Mouse (Mus musculus) intestine, embryonic 15.5 days (tissue): ENCODE results near the gene Dennd2a. TPM values are rescaled to one million over a fixed set of nuclear protein-coding genes. Genes with fewer than 3 reads are reported as not detected.

Experiments
- ATAC-seq: fragments of 200-750 bp; cut with Nextera tagmentation; 2 replicates; pipeline ENCODE4 v1.8.0; 2017; ENCODE audit warnings: moderate TSS enrichment, moderate library complexity
- H3K27ac ChIP-seq: fragments of 300-500 bp; sonication (generic); 2 replicates; pipeline ENCODE4 v1.5.1; 2015; ENCODE audit warnings: mild to moderate bottlenecking, inconsistent platforms
- H3K27me3 ChIP-seq: fragments of 300-500 bp; sonication (generic); replicated peaks from 2 replicates; pipeline ENCODE4 v1.6.1; 2015; ENCODE audit warnings: inconsistent platforms
- H3K36me3 ChIP-seq: fragments of 300-500 bp; sonication (generic); 2 replicates; pipeline ENCODE4 v1.6.1; 2015; ENCODE audit warnings: inconsistent platforms
- H3K4me1 ChIP-seq: fragments of 300-500 bp; sonication (generic); replicated peaks from 2 replicates; pipeline ENCODE4 v1.6.1; 2015; ENCODE audit warnings: inconsistent platforms
- H3K4me2 ChIP-seq: fragments of 300-500 bp; sonication (generic); replicated peaks from 2 replicates; pipeline ENCODE4 v1.6.1; 2015; ENCODE audit warnings: mild to moderate bottlenecking, inconsistent platforms
- H3K4me3 ChIP-seq: fragments of 300-500 bp; sonication (generic); replicated peaks from 2 replicates; pipeline ENCODE4 v1.5.1; 2015; ENCODE audit warnings: inconsistent platforms
- H3K9ac ChIP-seq: fragments of 300-500 bp; sonication (generic); 2 replicates; pipeline ENCODE4 v1.6.1; 2015; ENCODE audit warnings: inconsistent platforms
- H3K9me3 ChIP-seq: fragments of 300-500 bp; sonication (generic); 2 replicates; pipeline ENCODE4 v1.6.1; 2016; ENCODE audit warnings: inconsistent platforms
- WGBS: fragments of 180-500 bp; shearing (Covaris S2); methylation state at CpG from one replicate; pipeline ENCODE4 v1.1.7; 2015; 5-methylcytosine and 5-hydroxymethylcytosine counted together
- polyA plus RNA-seq: library from polyadenylated mRNA; unstranded; fragments of >200 nt; fragmentation: Nextera tagmentation; extraction: Ambion mirVana; gene quantifications from 2 replicates; pipeline ENCODE4 v1.2.1, GENCODE M21; 2015

The Dennd2a gene
- 11.7 and 12.3 TPM in 2 replicates for polyA plus RNA-seq

DNA sequence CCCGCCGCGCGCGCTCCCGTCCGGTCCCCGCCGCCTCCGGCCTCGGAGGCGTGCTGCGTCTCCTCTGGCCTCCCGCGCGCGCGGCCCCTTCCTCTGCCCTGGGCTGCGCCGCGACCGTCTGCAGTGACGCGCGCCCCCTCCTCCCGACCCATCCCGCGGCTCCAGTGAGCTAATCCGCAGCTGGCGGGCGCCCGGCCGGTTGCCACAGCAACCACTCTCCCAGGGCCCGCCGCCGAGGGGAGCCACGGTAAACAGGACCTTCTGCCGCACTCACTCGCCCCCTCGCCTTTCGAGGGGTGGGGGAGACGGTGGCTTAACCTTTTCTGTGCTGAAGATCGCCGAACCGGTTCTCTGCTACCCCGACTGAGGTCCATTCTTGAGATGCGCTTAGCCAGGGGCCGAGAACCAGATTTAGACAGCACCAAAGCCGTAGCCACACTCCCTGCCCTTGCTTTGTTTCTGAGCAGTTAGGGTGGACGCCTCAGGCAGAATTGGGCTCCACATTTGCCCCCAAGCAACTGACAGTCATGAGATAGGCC lies at the start of gene Dennd2a:
TSS of gene Dennd2a (minus strand) at position 145 of the 539 bp plus-strand sequence.
- peak within 1 kb of the TSS; percentile 89 for H3K27ac ChIP-seq
- H3K9me3 ChIP-seq: no peaks in the 10 kb centered on the region
- H3K27me3 ChIP-seq: no peaks in the 10 kb centered on the region
- under 1% methylated on average over 47 of the region's 50 CpGs for WGBS
- peak within 1 kb of the TSS; percentile 82 for H3K4me2 ChIP-seq
- peak within 1 kb of the TSS; percentile 80 for H3K4me3 ChIP-seq
- no peaks in the 10 kb centered on the region for H3K36me3 ChIP-seq
- H3K9ac ChIP-seq: peak within 1 kb of the TSS; percentile 87
- peaks cover 22% of the 10 kb centered on the region for H3K4me1 ChIP-seq
- ATAC-seq: peak; percentile 90

GRCm38 (mm10) chr6:39607365-39607764 lies 49.7 kb upstream of the Dennd2a start:
- Histone ChIP-seq H3K9me3 (no peaks in the 10 kb centered on the region), H3K4me3 (no peak overlapping the region), H3K9ac (no peak overlapping the region), H3K4me1 (0 out of 2 replicates have a peak, but pooled peaks cover 3% of the 10 kb centered on the region), H3K27me3 (no peaks in the 10 kb centered on the region), H3K36me3 (no peaks in the 10 kb centered on the region), H3K27ac (no peak overlapping the region), H3K4me2 (no peak overlapping the region)
- peak; percentile 71; the same call in 1 of the 2 replicates for ATAC-seq
- 46% methylated on average over 5 of the region's 5 CpGs for whole genome bisulfite sequencing

GRCm38 (mm10) chr6:39606862-39607261 lies 49.2 kb upstream of the Dennd2a start:
- H3K27me3 ChIP-seq: no peaks in the 10 kb centered on the region
- H3K4me2 ChIP-seq: no peak overlapping the region
- H3K4me3 ChIP-seq: no peak overlapping the region
- H3K36me3 ChIP-seq: no peaks in the 10 kb centered on the region
- H3K27ac ChIP-seq: no peak overlapping the region
- H3K9ac ChIP-seq: no peak overlapping the region
- H3K4me1 ChIP-seq: 0 out of 2 replicates have a peak, but pooled peaks cover 3% of the 10 kb centered on the region
- WGBS: 54% methylated on average over 3 of the region's 3 CpGs
- H3K9me3 ChIP-seq: no peaks in the 10 kb centered on the region
- no peak; the same call in 1 of the 2 replicates for ATAC-seq

DNA sequence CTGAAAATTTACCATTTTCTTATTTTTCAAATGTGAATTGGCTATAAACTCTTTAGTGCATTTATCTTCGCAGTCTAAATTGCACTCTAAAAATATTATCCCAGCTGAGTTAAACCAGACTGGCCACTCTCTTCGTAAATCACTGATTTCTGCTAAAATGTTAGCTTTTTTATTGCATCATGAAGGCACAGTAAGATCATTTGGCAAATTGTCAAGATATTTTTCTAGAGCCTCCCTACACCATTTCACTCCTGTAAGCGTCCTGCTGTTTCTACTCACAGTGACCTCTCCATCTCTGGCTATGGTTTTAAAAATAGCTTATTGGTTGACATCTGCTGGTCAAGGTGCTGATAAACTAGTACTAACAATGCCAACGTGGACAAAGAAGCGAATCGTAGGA lies 48.4 kb upstream of the Dennd2a start:
- 62% methylated on average over 6 of the region's 6 CpGs for WGBS
- no peaks in the 10 kb centered on the region for H3K36me3 ChIP-seq
- no peak overlapping the region for H3K9ac ChIP-seq
- ATAC-seq: no peak
- H3K9me3 ChIP-seq: no peaks in the 10 kb centered on the region
- no peaks in the 10 kb centered on the region for H3K27me3 ChIP-seq
- no peak overlapping the region for H3K27ac ChIP-seq
- H3K4me1 ChIP-seq: 0 out of 2 replicates have a peak, but pooled peaks cover 3% of the 10 kb centered on the region
- H3K4me3 ChIP-seq: no peak overlapping the region
- no peak overlapping the region for H3K4me2 ChIP-seq

DNA sequence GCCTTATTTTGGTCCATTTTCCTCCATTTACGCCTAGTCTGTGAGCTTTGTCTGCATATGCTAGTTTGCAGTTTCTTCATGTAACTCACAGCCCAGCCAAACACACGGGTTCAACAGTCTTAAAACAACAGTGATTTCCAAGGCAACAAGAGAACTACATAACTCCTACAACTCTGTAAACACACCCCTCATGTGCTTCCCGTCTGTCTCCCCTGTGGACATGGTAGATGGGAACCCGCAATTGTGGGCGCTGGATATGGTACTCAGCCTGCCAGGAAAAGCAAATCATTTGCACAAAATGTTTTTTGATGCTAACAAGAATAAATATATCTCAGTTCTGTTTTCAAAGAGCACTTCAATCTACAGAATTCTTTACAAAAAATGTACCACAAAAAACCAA lies 46.9 kb upstream of the Dennd2a start:
- Histone ChIP-seq H3K27ac (no peak overlapping the region), H3K4me2 (no peak overlapping the region), H3K4me3 (no peak overlapping the region), H3K27me3 (no peaks in the 10 kb centered on the region), H3K9ac (no peak overlapping the region), H3K9me3 (no peaks in the 10 kb centered on the region), H3K36me3 (peaks cover 10% of the 10 kb centered on the region), H3K4me1 (0 out of 2 replicates have a peak, but pooled peaks cover 3% of the 10 kb centered on the region)
- 72% methylated on average over 5 of the region's 5 CpGs for WGBS
- no peak for ATAC-seq

- WGBS: 82% methylated on average over 3 of the region's 3 CpGs
- no peak overlapping the region for H3K4me2 ChIP-seq
- H3K27ac ChIP-seq: no peak overlapping the region
- H3K36me3 ChIP-seq: peaks cover 18% of the 10 kb centered on the region
- H3K9ac ChIP-seq: no peak overlapping the region
- 0 out of 2 replicates have a peak, but pooled peaks cover under 1% of the 10 kb centered on the region for H3K4me1 ChIP-seq
- H3K27me3 ChIP-seq: no peaks in the 10 kb centered on the region
- no peak overlapping the region for H3K4me3 ChIP-seq
- ATAC-seq: no peak
- no peaks in the 10 kb centered on the region for H3K9me3 ChIP-seq
These were observed 44.2 kb upstream of the Dennd2a start for GRCm38 (mm10) chr6:39601828-39602227.

- ATAC-seq: no peak
- Histone ChIP-seq H3K9me3 (no peaks in the 10 kb centered on the region), H3K4me1 (no peaks in the 10 kb centered on the region), H3K36me3 (peaks cover 18% of the 10 kb centered on the region), H3K27ac (no peak overlapping the region), H3K4me3 (no peak overlapping the region), H3K4me2 (no peak overlapping the region), H3K27me3 (no peaks in the 10 kb centered on the region), H3K9ac (no peak overlapping the region)
- WGBS: 97% methylated on average over 3 of the region's 3 CpGs
These were observed 43.2 kb upstream of the Dennd2a start for GRCm38 (mm10) chr6:39600851-39601250.

- Histone ChIP-seq H3K9ac (peak within 1 kb of the TSS; percentile 92), H3K4me1 (peaks cover 6% of the 10 kb centered on the region)
- WGBS: under 1% methylated on average over 56 of the region's 56 CpGs
These were observed 34.9 kb upstream of the Dennd2a start, which contains the start of gene Ndufb2 for GRCm38 (mm10) chr6:39592401-39593214. TSS of gene Ndufb2 (plus strand) at chr6:39592574.

GRCm38 (mm10) chr6:39591481-39591880 lies 33.8 kb upstream of the Dennd2a start:
- no peaks in the 10 kb centered on the region for H3K27me3 ChIP-seq
- H3K27ac ChIP-seq: no peak overlapping the region
- 92% methylated on average over 4 of the region's 4 CpGs for WGBS
- peaks cover 9% of the 10 kb centered on the region; the same call in 1 of the 2 replicates for H3K36me3 ChIP-seq
- H3K9ac ChIP-seq: no peak overlapping the region
- ATAC-seq: no peak
- no peak overlapping the region for H3K4me3 ChIP-seq
- peaks cover 6% of the 10 kb centered on the region for H3K4me1 ChIP-seq
- no peak overlapping the region for H3K4me2 ChIP-seq
- no peaks in the 10 kb centered on the region for H3K9me3 ChIP-seq

More at GRCm38 (mm10) chr6:39592401-39593214, 34.9 kb upstream of the Dennd2a start, which contains the start of gene Ndufb2:
- Histone ChIP-seq H3K9me3 (no peaks in the 10 kb centered on the region), H3K27ac (peak within 1 kb of the TSS; percentile 95), H3K4me2 (peak within 1 kb of the TSS; percentile 91), H3K36me3 (peaks cover 5% of the 10 kb centered on the region; the same call in 1 of the 2 replicates), H3K4me3 (peak within 1 kb of the TSS; percentile 87), H3K27me3 (no peaks in the 10 kb centered on the region)
- peak; percentile 99 for ATAC-seq

DNA sequence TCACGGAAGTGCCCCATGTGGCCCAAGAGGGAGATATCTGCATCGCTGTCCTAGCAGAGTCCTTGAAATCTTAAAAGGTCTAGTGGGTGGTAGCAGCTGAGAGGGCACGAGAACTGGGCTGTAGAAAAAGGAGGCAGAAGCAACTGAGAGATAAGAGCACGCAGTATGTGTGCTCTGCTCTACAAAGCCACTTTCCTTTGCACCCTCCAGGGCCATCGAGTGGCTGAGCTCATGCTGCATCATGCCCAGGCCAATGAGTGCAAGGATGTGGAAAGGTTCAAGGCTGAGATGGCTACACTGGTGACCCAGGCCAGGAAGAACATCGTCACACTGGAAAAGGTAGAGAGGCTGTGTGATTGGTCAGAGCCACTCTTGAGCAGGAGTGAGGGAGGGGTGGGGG lies 27.9 kb upstream of the Dennd2a start, which contains the start of gene Gm42420:
TSS of gene Gm42420 (plus strand) at position 237 of the 400 bp plus-strand sequence.
- no peaks in the 10 kb centered on the region for H3K9me3 ChIP-seq
- no peak within 1 kb of the TSS for H3K9ac ChIP-seq
- no peak within 1 kb of the TSS for H3K4me2 ChIP-seq
- no peaks in the 10 kb centered on the region for H3K27me3 ChIP-seq
- no peak within 1 kb of the TSS for H3K4me3 ChIP-seq
- no peaks in the 10 kb centered on the region for H3K4me1 ChIP-seq
- WGBS: 89% methylated on average over 6 of the region's 6 CpGs
- no peak for ATAC-seq
- H3K36me3 ChIP-seq: peaks cover 14% of the 10 kb centered on the region; the same call in 1 of the 2 replicates
- no peak within 1 kb of the TSS for H3K27ac ChIP-seq

GRCm38 (mm10) chr6:39581087-39581784 lies 23.6 kb upstream of the Dennd2a start:
- no peaks in the 10 kb centered on the region for H3K4me1 ChIP-seq
- 83% methylated on average over 7 of the region's 7 CpGs for WGBS
- no peak overlapping the region for H3K27ac ChIP-seq
- no peaks in the 10 kb centered on the region for H3K27me3 ChIP-seq
- peaks cover 14% of the 10 kb centered on the region for H3K36me3 ChIP-seq
- no peak for ATAC-seq
- H3K4me2 ChIP-seq: no peak overlapping the region
- no peaks in the 10 kb centered on the region for H3K9me3 ChIP-seq
- no peak overlapping the region for H3K4me3 ChIP-seq
- H3K9ac ChIP-seq: no peak overlapping the region

GRCm38 (mm10) chr6:39580558-39580957 lies 22.9 kb upstream of the Dennd2a start:
- no peak overlapping the region for H3K4me2 ChIP-seq
- H3K4me3 ChIP-seq: no peak overlapping the region
- peaks cover 14% of the 10 kb centered on the region for H3K36me3 ChIP-seq
- no peaks in the 10 kb centered on the region for H3K9me3 ChIP-seq
- no peak overlapping the region for H3K27ac ChIP-seq
- H3K27me3 ChIP-seq: no peaks in the 10 kb centered on the region
- no peaks in the 10 kb centered on the region for H3K4me1 ChIP-seq
- WGBS: 89% methylated on average over 2 of the region's 2 CpGs
- ATAC-seq: no peak
- no peak overlapping the region for H3K9ac ChIP-seq
